Mouse (Mus musculus) heart, postnatal 0 days (tissue): ENCODE measurements around the gene Sh3rf1. TPM values are rescaled to one million over a fixed set of nuclear protein-coding genes. Genes with fewer than 3 reads are reported as not detected.

Experiments
- ATAC-seq: fragments of 200-750 bp; cut with Nextera tagmentation; 2 replicates; pipeline ENCODE4 v1.8.0; 2017; ENCODE audit warnings: low read depth, moderate number of reproducible peaks, moderate library complexity; ENCODE audit not compliant: insufficient read depth
- DNase-seq: peaks from one replicate; pipeline ENCODE4 v3.0.0-alpha.2; 2016; ENCODE audit warnings: low spot score
- H3K27ac ChIP-seq: fragments of 300-500 bp; sonication (generic); 2 replicates; pipeline ENCODE4 v1.5.1; 2014; ENCODE audit warnings: low read depth, mild to moderate bottlenecking
- H3K27me3 ChIP-seq: fragments of 300-500 bp; sonication (generic); 2 replicates; pipeline ENCODE4 v1.6.1; 2014; ENCODE audit warnings: low read length, mixed read lengths; ENCODE audit not compliant: control insufficient read depth, insufficient read depth
- H3K36me3 ChIP-seq: fragments of 300-500 bp; sonication (generic); replicated peaks from 2 replicates; pipeline ENCODE4 v1.6.1; 2014; ENCODE audit warnings: low read length, mixed read lengths; ENCODE audit not compliant: control insufficient read depth, insufficient read depth
- H3K4me1 ChIP-seq: fragments of 300-500 bp; sonication (generic); 2 replicates; pipeline ENCODE4 v1.6.1; 2014; ENCODE audit warnings: antibody characterized with exemption; ENCODE audit not compliant: control insufficient read depth, insufficient read depth
- H3K4me2 ChIP-seq: fragments of 300-500 bp; sonication (generic); 2 replicates; pipeline ENCODE4 v1.6.1; 2014; ENCODE audit warnings: low read depth, mild to moderate bottlenecking, low read length, moderate library complexity
- H3K4me3 ChIP-seq: fragments of 300-500 bp; sonication (generic); 2 replicates; pipeline ENCODE4 v1.5.1; 2014; ENCODE audit warnings: low read depth, low read length
- H3K9ac ChIP-seq: fragments of 300-500 bp; sonication (generic); replicated peaks from 2 replicates; pipeline ENCODE4 v1.6.1; 2014; ENCODE audit warnings: low read depth, low read length, mixed read lengths
- H3K9me3 ChIP-seq: fragments of 300-500 bp; sonication (generic); replicated peaks from 2 replicates; pipeline ENCODE4 v1.6.1; 2016; ENCODE audit warnings: low read length; ENCODE audit not compliant: control insufficient read depth
- CTCF ChIP-seq: IDR thresholded peaks from 2 replicates; pipeline ENCODE4 v1.5.1; 2016; ENCODE audit warnings: antibody characterized with exemption, control low read depth, low read depth
- EP300 ChIP-seq: IDR thresholded peaks from 2 replicates; pipeline ENCODE4 v1.6.1; 2016; ENCODE audit warnings: antibody characterized with exemption, low read depth
- WGBS: fragments of 180-500 bp; shearing (Covaris S2); extraction: QIAGEN DNeasy Blood & Tissue Kit; methylation state at CpG from one replicate; pipeline ENCODE4 v1.1.7; 2014; 5-methylcytosine and 5-hydroxymethylcytosine counted together
- polyA plus RNA-seq: library from polyadenylated mRNA; unstranded; fragments of >200 nt; fragmentation: Nextera tagmentation; extraction: Ambion mirVana; gene quantifications from 2 replicates; pipeline ENCODE4 v1.2.1, GENCODE M21; 2015
- total RNA-seq: library from RNA; depleted of rRNA; stranded (reverse); fragments of >200 nt; gene quantifications from 2 replicates; pipeline ENCODE4 v1.2.3, GENCODE M21; 2014; ENCODE audit warnings: low replicate concordance

Sh3rf1 gene
- total and polyA plus RNA-seq, 2 experiments from 2014 or later, result 2.4 to 8.9 TPM

DNA sequence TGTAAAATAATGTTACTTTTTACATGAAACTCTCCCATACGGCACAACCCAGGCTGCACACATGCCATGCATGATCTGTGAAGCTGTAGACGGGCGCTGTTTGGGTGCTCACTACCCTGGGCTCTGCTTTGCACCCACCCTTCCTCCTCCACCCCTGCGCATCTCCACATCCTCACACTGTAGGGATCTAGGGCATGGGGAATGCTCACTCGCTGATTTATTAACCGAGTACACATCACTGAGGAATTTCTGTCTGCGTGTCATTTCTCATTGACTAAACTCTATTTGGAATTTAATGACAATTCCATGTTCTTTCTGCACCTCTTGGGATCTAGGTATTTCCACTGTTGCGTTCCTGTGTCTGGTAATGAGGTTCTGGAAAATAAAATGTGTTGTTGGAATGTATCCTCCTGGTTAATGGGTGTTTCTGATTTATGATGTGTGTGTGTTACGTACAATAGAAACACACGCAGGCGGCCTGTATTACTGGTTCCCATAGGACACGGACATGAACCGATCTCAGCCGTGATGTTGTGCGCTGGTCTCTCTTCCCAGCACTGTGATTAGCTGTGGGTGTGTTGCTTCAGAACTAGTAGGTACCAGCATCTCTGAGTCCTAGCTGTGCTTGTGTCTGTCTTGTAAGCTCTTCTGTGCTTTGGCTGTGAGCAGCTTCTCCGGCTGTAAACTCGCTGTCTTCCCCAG is 116.8 kb downstream of the Sh3rf1 start:
- Histone ChIP-seq H3K9me3 (no peaks in the 10 kb centered on the region), H3K27ac (no peak overlapping the region), H3K9ac (no peak overlapping the region), H3K4me3 (no peak overlapping the region), H3K4me2 (no peak overlapping the region), H3K27me3 (no peaks in the 10 kb centered on the region), H3K36me3 (no peaks in the 10 kb centered on the region), H3K4me1 (no peaks in the 10 kb centered on the region)
- ATAC-seq (no peak), DNase-seq (no peak)
- 90% methylated on average over 17 of the region's 17 CpGs for WGBS
- TF ChIP-seq EP300 (no peak), CTCF (no peak)

DNA sequence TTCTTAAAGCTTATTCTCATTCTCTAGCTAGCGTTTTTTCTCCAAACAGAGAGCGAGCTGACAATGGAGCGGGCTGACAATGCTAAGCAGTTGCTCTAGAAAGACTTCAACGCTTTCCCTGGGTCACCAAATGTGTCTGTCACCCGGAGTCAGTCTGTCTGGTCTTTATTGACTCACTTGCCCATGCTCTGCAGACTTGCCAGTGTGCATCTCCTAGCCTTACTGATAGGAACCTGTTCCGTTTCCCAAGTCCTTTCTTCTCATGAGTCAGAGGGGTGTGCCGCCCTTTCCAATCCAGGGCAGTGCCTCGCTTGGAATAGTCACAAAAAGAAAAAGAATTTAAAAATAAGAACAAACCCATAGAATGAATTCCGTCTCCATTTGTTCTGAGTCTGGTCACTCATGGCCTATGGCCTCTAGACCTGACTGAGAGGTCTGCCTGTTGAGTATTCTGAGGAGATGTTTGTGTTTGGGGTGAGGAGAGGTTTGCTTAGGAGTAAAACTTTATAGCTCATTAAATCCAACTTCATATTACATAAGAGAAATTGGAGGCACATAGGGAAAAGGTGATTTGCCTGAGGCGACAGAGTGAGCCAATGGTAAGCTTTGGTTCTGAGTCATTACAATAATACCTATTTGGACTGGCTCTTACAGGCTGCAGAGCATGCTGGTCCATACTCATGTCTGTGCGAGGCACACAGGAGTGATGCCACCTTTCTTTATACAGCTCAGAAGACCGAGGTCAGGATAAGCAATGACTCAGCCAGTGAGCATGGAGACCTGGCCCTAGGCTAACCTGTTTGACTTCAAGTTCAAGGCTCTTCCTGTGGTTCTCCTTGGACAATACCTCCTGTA is 118.1 kb downstream of the Sh3rf1 start:
- H3K4me1 ChIP-seq, result no peaks in the 10 kb centered on the region
- TF ChIP-seq CTCF, result no peak
- TF ChIP-seq EP300, result no peak
- no peaks in the 10 kb centered on the region for H3K36me3 ChIP-seq
- H3K4me2 ChIP-seq, result no peak overlapping the region
- H3K27me3 ChIP-seq, result no peaks in the 10 kb centered on the region
- no peak overlapping the region for H3K4me3 ChIP-seq
- no peak for ATAC-seq
- H3K27ac ChIP-seq, result no peak overlapping the region
- no peak for DNase-seq
- WGBS, result 68% methylated on average over 12 of the region's 12 CpGs
- H3K9me3 ChIP-seq, result no peaks in the 10 kb centered on the region
- H3K9ac ChIP-seq, result no peak overlapping the region

DNA sequence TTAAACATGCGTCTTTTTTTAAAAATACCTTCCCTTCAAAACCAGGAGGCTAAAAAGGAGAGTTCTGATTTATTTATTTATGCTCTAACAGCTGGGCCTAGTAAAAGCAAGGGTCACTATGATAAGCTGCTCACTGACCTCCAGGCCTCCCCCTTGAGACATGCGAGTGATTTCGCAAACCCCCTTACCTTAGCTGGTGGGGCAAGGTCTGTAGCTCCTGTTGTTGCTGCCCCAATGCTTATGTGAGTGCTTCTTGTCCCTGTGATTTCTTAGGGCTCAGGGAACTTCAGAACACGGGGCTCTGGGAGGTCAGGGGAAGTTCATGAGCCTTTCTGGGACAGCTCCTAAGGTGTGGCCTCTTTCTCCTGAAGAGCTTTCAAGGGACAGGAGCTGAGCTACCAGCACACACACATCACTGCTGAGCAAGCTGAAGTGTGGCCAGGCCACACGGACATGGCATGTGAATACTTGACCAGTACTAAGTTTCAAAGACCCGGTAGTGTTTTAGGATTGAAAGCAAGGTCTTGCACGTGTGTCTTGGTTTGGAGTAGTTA is 118.9 kb downstream of the Sh3rf1 start:
- TF ChIP-seq CTCF (no peak), EP300 (no peak)
- H3K9ac ChIP-seq, result no peak overlapping the region
- ATAC-seq (no peak), DNase-seq (no peak)
- H3K9me3 ChIP-seq, result no peaks in the 10 kb centered on the region
- 70% methylated on average over 7 of the region's 7 CpGs for WGBS
- no peaks in the 10 kb centered on the region for H3K27me3 ChIP-seq
- H3K27ac ChIP-seq, result no peak overlapping the region
- H3K4me1 ChIP-seq, result no peaks in the 10 kb centered on the region
- no peaks in the 10 kb centered on the region for H3K36me3 ChIP-seq
- H3K4me3 ChIP-seq, result no peak overlapping the region
- H3K4me2 ChIP-seq, result no peak overlapping the region

DNA sequence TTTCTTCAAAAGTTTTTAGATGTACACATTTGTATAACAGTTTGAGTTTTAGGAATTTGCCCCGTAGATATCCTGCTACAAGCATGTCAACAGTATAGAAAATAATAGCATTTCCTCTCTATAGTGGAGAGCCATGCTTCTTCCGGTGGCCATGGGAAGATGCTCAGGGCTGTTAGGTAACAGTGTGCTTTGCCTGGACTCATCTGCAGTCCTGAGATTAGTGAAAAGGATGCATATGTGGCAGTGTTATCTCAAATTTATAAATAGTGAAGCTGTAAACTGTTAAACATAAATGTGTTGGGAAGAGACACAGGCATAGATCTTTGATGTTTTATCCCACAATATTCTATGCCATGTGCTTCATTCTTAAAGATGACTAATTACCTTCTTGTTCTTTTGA is 120.8 kb downstream of the Sh3rf1 start:
- Histone ChIP-seq H3K27ac (no peak overlapping the region), H3K4me3 (no peak overlapping the region), H3K36me3 (peaks cover 1% of the 10 kb centered on the region; the same call in 1 of the 2 replicates), H3K4me1 (peaks cover 12% of the 10 kb centered on the region; the same call in 1 of the 2 replicates), H3K9ac (no peak overlapping the region), H3K27me3 (no peaks in the 10 kb centered on the region), H3K4me2 (no peak overlapping the region), H3K9me3 (no peaks in the 10 kb centered on the region)
- no peak for DNase-seq
- 85% methylated on average over 2 of the region's 2 CpGs for WGBS
- TF ChIP-seq EP300 (no peak), CTCF (no peak)
- ATAC-seq, result no peak

DNA sequence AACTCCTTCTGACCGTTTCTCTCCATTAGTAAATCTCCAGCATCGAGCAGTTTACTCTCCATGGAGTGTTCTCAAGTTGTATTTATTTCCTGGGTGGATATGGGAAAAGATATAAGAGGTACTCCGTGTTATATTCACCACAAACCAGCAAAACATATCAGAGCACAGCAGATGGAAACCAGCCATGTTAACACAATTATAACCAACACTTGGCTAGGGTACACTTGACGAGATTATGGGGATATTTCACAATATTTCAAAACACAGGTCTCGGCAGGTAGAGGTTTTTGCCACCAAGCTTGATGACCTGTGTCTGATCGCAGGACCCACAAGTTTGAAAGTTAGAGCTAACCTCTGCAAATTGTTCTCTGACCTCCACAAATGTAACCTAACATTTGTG is 123.3 kb downstream of the Sh3rf1 start:
- WGBS, result 92% methylated on average over 6 of the region's 6 CpGs
- Histone ChIP-seq H3K27ac (no peak overlapping the region), H3K4me1 (peaks cover 12% of the 10 kb centered on the region; the same call in 1 of the 2 replicates), H3K36me3 (peaks cover 4% of the 10 kb centered on the region), H3K9ac (no peak overlapping the region), H3K4me2 (no peak overlapping the region), H3K27me3 (no peaks in the 10 kb centered on the region), H3K9me3 (no peaks in the 10 kb centered on the region), H3K4me3 (no peak overlapping the region)
- ATAC-seq, result no peak
- no peak for TF ChIP-seq EP300
- TF ChIP-seq CTCF, result no peak
- DNase-seq, result no peak
